Mouse (Mus musculus) hindbrain, embryonic 14.5 days (tissue): ENCODE measurements around the gene Mrpl12. TPM values are rescaled to one million over a fixed set of nuclear protein-coding genes. Genes with fewer than 3 reads are reported as not detected.

Experiments used
- ATAC-seq: fragments of 200-750 bp; cut with Nextera tagmentation; 2 replicates; pipeline ENCODE4 v1.8.0; 2017; ENCODE audit warnings: moderate number of reproducible peaks, mild to moderate bottlenecking, moderate TSS enrichment, moderate library complexity; ENCODE audit not compliant: low FRiP score
- DNase-seq: peaks from one replicate; pipeline ENCODE4 v3.0.0-alpha.2; 2015; ENCODE audit warnings: low spot score
- H3K27ac ChIP-seq: fragments of 300-500 bp; sonication (generic); 2 replicates; pipeline ENCODE4 v1.5.1; 2014; ENCODE audit warnings: mild to moderate bottlenecking, moderate library complexity
- H3K27me3 ChIP-seq: fragments of 300-500 bp; sonication (generic); 2 replicates; pipeline ENCODE4 v1.6.1; 2014; ENCODE audit warnings: mild to moderate bottlenecking, low read length, mixed read lengths; ENCODE audit not compliant: control insufficient read depth, insufficient read depth
- H3K36me3 ChIP-seq: fragments of 300-500 bp; sonication (generic); replicated peaks from 2 replicates; pipeline ENCODE4 v1.6.1; 2014; ENCODE audit not compliant: control insufficient read depth, insufficient read depth
- H3K4me1 ChIP-seq: fragments of 300-500 bp; sonication (generic); replicated peaks from 2 replicates; pipeline ENCODE4 v1.6.1; 2014; ENCODE audit warnings: antibody characterized with exemption, low read length, mixed read lengths; ENCODE audit not compliant: control insufficient read depth, insufficient read depth
- H3K4me2 ChIP-seq: fragments of 300-500 bp; sonication (generic); replicated peaks from 2 replicates; pipeline ENCODE4 v1.6.1; 2014; ENCODE audit warnings: mild to moderate bottlenecking, moderate library complexity
- H3K4me3 ChIP-seq: fragments of 300-500 bp; sonication (generic); replicated peaks from 2 replicates; pipeline ENCODE4 v1.5.1; 2014; ENCODE audit warnings: mild to moderate bottlenecking, low read length
- H3K9ac ChIP-seq: fragments of 300-500 bp; sonication (generic); 2 replicates; pipeline ENCODE4 v1.6.1; 2014
- H3K9me3 ChIP-seq: fragments of 300-500 bp; sonication (generic); 2 replicates; pipeline ENCODE4 v1.6.1; 2016; ENCODE audit warnings: low read length; ENCODE audit not compliant: control insufficient read depth
- WGBS: fragments of 180-500 bp; shearing (Covaris S2); extraction: QIAGEN DNeasy Blood & Tissue Kit; methylation state at CpG from one replicate; pipeline ENCODE4 v1.1.7; 2014; 5-methylcytosine and 5-hydroxymethylcytosine counted together
- polyA plus RNA-seq: library from polyadenylated mRNA; unstranded; fragments of >200 nt; fragmentation: Nextera tagmentation; extraction: Ambion mirVana; gene quantifications from 2 replicates; pipeline ENCODE4 v1.2.1, GENCODE M21; 2014

Gene Mrpl12
- polyA plus RNA-seq, 1 experiment from 2014 or later = 131 TPM

DNA sequence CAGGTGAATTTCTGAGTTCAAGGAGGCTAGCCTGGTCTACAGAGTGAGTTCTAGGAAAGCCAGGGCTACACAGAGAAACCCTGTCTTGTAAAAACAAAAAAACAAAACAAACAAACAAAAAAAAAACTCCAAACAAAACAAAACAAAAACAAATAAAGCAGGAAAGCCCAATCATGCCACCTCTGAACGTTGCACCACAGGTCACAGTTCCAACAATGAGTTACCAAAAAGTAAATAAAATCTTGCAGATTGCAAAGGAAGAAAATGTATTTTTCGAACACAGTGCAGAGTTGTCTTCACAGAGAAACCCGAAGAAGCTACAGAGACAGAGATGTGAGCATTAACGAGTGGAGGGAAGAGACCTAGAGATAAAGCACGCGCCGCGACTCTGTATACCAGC lies 38.2 kb downstream of the Mrpl12 start:
- Histone ChIP-seq H3K9ac (no peak overlapping the region), H3K4me2 (no peak overlapping the region), H3K4me3 (no peak overlapping the region), H3K4me1 (no peaks in the 10 kb centered on the region), H3K27me3 (no peaks in the 10 kb centered on the region), H3K36me3 (no peaks in the 10 kb centered on the region), H3K27ac (no peak overlapping the region), H3K9me3 (no peaks in the 10 kb centered on the region)
- DNase-seq (no peak), ATAC-seq (no peak)
- WGBS = 90% methylated on average over 8 of the region's 8 CpGs

DNA sequence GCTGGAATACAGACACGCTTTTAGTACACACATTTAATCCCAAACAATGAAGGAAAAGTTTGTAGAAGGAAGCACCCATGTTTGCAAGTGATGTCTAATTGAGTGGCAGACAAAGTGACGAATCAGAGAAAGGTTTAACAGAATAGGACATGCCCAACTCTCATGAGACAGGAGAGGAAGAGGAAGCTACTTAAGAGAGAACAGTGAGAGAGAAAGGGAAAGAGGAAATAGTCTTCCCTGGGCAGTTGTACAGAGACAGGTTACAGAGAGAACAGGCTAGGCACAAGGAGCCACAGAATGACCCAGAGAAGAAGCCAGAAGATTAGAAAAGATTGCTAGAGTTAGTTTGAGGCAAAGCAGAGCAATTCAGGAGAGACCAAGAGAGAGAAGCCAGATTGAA lies 41.5 kb downstream of the Mrpl12 start:
- Histone ChIP-seq H3K27me3 (peaks cover 34% of the 10 kb centered on the region), H3K9ac (no peak overlapping the region), H3K4me2 (no peak overlapping the region), H3K4me1 (peaks cover 4% of the 10 kb centered on the region; the same call in 1 of the 2 replicates), H3K36me3 (no peaks in the 10 kb centered on the region), H3K27ac (no peak overlapping the region), H3K9me3 (no peaks in the 10 kb centered on the region), H3K4me3 (no peak overlapping the region)
- ATAC-seq (no peak), DNase-seq (no peak)
- WGBS = 80% methylated on average over 2 of the region's 2 CpGs

- DNase-seq (no peak), ATAC-seq (no peak)
- H3K9ac ChIP-seq = no peak overlapping the region
- 85% methylated on average over 9 of the region's 9 CpGs for WGBS
- peaks cover 4% of the 10 kb centered on the region; the same call in 1 of the 2 replicates for H3K4me1 ChIP-seq
- no peak overlapping the region for H3K4me3 ChIP-seq
- H3K27me3 ChIP-seq = peaks cover 52% of the 10 kb centered on the region
- H3K27ac ChIP-seq = no peak overlapping the region
- no peaks in the 10 kb centered on the region for H3K36me3 ChIP-seq
- no peak overlapping the region for H3K4me2 ChIP-seq
- H3K9me3 ChIP-seq = no peaks in the 10 kb centered on the region
Measured at GRCm38 (mm10) chr11:120527690-120528354, 43.4 kb downstream of the Mrpl12 start.

DNA sequence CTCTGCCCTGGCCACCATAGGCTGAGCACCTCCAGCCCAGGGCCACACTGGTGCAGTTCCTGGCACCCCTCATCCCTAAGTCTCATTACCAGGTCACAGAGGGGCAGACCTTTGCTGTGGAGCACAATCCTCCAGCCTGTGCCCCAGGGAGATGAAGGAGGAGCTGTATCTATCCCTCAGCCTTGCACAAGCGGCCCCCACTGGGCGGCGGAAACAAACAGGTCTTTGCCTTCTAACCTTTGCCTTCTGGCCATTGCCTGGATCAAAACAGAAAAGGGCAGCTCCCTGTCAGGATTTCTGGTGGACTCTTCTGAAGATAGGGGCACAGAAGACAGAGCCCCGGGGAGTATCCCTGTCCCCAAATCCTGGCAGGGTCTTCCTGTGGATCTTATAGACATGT lies 44.5 kb downstream of the Mrpl12 start:
- Histone ChIP-seq H3K4me2 (no peak overlapping the region), H3K4me1 (peaks cover 4% of the 10 kb centered on the region; the same call in 1 of the 2 replicates), H3K9ac (no peak overlapping the region), H3K9me3 (no peaks in the 10 kb centered on the region), H3K27me3 (peaks cover 61% of the 10 kb centered on the region), H3K36me3 (no peaks in the 10 kb centered on the region), H3K4me3 (no peak overlapping the region), H3K27ac (no peak overlapping the region)
- ATAC-seq (no peak), DNase-seq (no peak)
- WGBS = 50% methylated on average over 4 of the region's 4 CpGs

DNA sequence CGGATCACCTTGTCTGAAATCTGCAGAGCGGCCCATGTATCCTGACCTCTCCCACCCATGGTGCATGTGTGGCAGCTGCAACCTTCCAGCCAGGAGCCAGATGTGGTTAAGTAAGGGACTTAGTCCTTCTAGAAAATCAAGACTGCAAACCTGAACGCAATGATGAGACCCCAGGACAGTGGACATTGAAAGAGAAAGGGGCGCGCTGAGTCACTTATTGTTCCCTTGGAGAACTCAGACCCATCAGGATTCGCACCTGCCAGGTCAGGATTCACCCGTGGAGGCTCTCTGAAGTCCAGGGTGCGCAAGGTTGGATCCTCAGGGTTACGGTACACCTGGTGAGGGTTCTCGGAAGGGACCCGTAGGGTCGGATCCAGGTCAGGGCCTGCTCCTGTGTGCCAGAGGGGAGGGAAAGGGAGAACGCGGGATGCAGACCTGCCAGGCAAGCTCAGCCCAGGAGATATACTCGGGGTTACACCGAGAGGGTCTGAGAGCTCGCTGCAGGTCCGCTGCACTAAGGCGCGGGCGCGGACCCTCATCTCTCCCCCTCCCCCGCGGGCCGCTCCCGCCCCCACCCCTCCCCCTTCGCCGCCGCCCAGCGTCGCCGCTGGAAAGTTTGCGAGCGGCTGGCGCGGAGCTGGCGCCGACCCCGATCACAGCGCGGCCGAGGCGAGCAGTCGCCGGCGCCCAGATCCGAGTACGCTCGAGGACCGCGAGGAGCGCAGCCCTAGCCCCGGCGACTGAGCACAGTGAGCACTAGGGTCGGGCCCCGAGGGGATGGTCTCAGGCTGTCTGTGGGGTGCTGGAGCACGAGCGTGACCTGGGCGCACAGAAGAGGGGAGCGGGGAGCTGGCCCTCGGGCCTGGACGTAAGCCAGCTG lies 45.9 kb downstream of the Mrpl12 start, which contains the start of gene Gcgr:
Gene Gcgr (plus strand): TSS at position 615 of the 880 bp plus-strand sequence.
- Histone ChIP-seq H3K36me3 (no peaks in the 10 kb centered on the region), H3K27ac (no peak within 1 kb of the TSS), H3K27me3 (peaks cover 67% of the 10 kb centered on the region), H3K9me3 (no peaks in the 10 kb centered on the region), H3K4me2 (peak within 1 kb of the TSS; percentile 57), H3K4me3 (peak within 1 kb of the TSS; percentile 33), H3K4me1 (peaks cover 4% of the 10 kb centered on the region; the same call in 1 of the 2 replicates), H3K9ac (peak within 1 kb of the TSS; percentile 50)
- WGBS = 8% methylated on average over 52 of the region's 62 CpGs
- ATAC-seq = no peak
- DNase-seq = no peak

- Histone ChIP-seq H3K4me1 (peaks cover 4% of the 10 kb centered on the region; the same call in 1 of the 2 replicates), H3K36me3 (no peaks in the 10 kb centered on the region), H3K27me3 (peaks cover 67% of the 10 kb centered on the region), H3K9me3 (no peaks in the 10 kb centered on the region), H3K27ac (no peak overlapping the region), H3K4me2 (no peak overlapping the region), H3K9ac (no peak overlapping the region), H3K4me3 (no peak overlapping the region)
- DNase-seq (no peak), ATAC-seq (no peak)
- 33% methylated on average over 9 of the region's 9 CpGs for WGBS
Measured at GRCm38 (mm10) chr11:120531646-120532045, 47.2 kb downstream of the Mrpl12 start.

DNA sequence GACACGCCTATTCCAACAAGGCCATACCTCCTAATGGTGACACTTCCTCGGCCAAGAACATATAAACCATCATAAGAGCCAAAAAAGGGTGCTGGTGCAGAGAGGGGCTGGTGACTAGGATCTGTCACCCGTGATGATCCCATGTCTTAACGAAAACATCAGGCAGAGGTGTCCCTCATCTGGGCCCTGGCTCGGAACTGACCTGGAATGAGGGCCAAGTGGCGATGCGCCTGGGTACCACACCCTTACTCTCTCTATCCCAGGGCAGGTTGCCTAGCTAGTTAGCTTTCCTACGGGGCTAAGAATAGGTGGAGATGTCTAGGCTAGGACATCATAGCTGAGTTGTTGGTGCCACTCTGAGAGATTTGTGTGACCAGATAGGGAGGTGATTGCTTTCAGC lies 49.7 kb downstream of the Mrpl12 start:
- Histone ChIP-seq H3K4me1 (peaks cover 12% of the 10 kb centered on the region), H3K27me3 (peaks cover 52% of the 10 kb centered on the region)
- no peak for ATAC-seq

DNA sequence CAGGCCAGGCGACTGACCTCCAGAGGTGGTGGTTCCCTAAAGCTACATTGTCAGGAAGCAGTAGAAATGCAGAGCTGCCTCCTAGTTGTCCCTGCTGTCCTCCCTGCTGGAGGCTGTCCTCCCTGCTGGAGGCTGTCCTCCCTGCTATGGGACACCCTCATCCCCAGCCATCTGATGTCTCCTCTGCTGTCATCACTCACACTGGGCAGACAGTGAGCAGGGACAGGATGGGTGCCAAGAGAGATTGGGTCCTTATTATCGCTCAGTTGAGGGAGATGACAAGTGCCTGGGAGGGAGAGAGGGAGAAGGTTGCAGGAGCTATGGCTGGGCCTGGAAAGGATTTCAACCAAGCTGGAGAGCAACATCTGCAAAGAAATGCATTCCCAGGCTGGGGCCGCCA lies 50.7 kb downstream of the Mrpl12 start:
- Histone ChIP-seq H3K27ac (no peak overlapping the region), H3K4me1 (peaks cover 22% of the 10 kb centered on the region), H3K9me3 (no peaks in the 10 kb centered on the region), H3K4me2 (no peak overlapping the region), H3K27me3 (peaks cover 42% of the 10 kb centered on the region), H3K36me3 (no peaks in the 10 kb centered on the region), H3K9ac (no peak overlapping the region), H3K4me3 (no peak overlapping the region)
- ATAC-seq = no peak
- DNase-seq = no peak
- 75% methylated on average over 3 of the region's 3 CpGs for WGBS

More for the DNA sequence above, 49.7 kb downstream of the Mrpl12 start:
- Histone ChIP-seq H3K9ac (no peak overlapping the region), H3K9me3 (no peaks in the 10 kb centered on the region), H3K4me3 (no peak overlapping the region), H3K4me2 (no peak overlapping the region), H3K27ac (no peak overlapping the region), H3K36me3 (no peaks in the 10 kb centered on the region)
- 89% methylated on average over 8 of the region's 8 CpGs for WGBS
- no peak for DNase-seq

DNA sequence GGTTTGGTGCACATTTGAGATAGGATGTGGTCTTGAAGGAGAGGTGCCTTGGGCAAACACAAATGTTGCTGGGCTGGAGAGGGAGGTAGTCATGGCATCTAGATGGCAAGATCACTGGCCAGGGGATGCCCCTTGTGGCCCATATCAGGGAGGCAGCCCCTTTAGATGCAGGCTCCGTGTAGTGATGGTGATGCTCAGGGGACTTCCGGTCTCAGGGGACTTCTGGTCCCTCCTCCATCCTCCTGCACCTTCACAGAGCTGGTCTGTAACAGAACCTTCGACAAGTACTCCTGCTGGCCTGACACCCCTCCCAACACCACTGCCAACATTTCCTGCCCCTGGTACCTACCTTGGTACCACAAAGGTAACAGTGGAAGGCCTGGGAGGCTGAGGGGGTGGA lies 51.4 kb downstream of the Mrpl12 start:
- WGBS = 78% methylated on average over 3 of the region's 3 CpGs

More for the DNA sequence above, 51.4 kb downstream of the Mrpl12 start:
- ATAC-seq = no peak
- DNase-seq = no peak
- no peak overlapping the region for H3K4me2 ChIP-seq
- H3K4me3 ChIP-seq = no peak overlapping the region
- H3K9ac ChIP-seq = no peak overlapping the region
- H3K36me3 ChIP-seq = no peaks in the 10 kb centered on the region
- peaks cover 20% of the 10 kb centered on the region for H3K4me1 ChIP-seq
- H3K27ac ChIP-seq = no peak overlapping the region
- H3K9me3 ChIP-seq = no peaks in the 10 kb centered on the region
- peaks cover 35% of the 10 kb centered on the region for H3K27me3 ChIP-seq
